19 mouse cellular contexts compared by ENCODE assay signal in genomic region chr12:40097023-40097422, GRCm38 (mm10). TPM values are rescaled to one million over a fixed set of nuclear protein-coding genes. Genes with fewer than 3 reads are reported as not detected.
"Had no signal": no experiment of that assay in that cellular context is flagged by ENCODE, and none has a peak within 500 bp of the region (broad histone marks: within the 10 kb centered on the region; RNA-seq: fewer than 3 reads in every experiment).

No protein-coding gene starts in this region.

- H3K27me3 ChIP-seq: midbrain, embryonic 12.5 days; neural tube, embryonic 13.5 days; neural tube, embryonic 15.5 days; stomach, embryonic 15.5 days had no signal

- H3K9me3 ChIP-seq: midbrain, embryonic 10.5 days; midbrain, embryonic 12.5 days; neural tube, embryonic 13.5 days; neural tube, embryonic 15.5 days; stomach, embryonic 15.5 days had no signal

- ATAC-seq: midbrain, embryonic 16.5 days had no signal

- H3K4me3 ChIP-seq: midbrain, embryonic 10.5 days; midbrain, embryonic 12.5 days; myocyte; neural tube, embryonic 13.5 days; neural tube, embryonic 15.5 days; stomach, embryonic 15.5 days had no signal

- DNase-seq: lung, adult 18-20 months; lung, embryonic 14.5 days; lung, postnatal 10 days; lung, postnatal 4 days; midbrain, embryonic 14.5 days; retina, postnatal 1 day; right cerebral cortex, adult 18-20 months; right cerebral cortex, postnatal 25 days; spleen, adult 18-20 months; thymus, adult 2 months; thymus, postnatal 25 days; thymus, postnatal 4 days had no signal

- H3K36me3 ChIP-seq: midbrain, embryonic 10.5 days; midbrain, embryonic 12.5 days; neural tube, embryonic 13.5 days; neural tube, embryonic 15.5 days; stomach, embryonic 15.5 days had no signal

- H3K27ac ChIP-seq: midbrain, embryonic 10.5 days; midbrain, embryonic 12.5 days; neural tube, embryonic 13.5 days; neural tube, embryonic 15.5 days; stomach, embryonic 15.5 days had no signal

- H3K9ac ChIP-seq: lung, embryonic 14.5 days; midbrain, embryonic 12.5 days; neural tube, embryonic 13.5 days; neural tube, embryonic 15.5 days; stomach, embryonic 15.5 days had no signal

- H3K4me2 ChIP-seq: lung, embryonic 14.5 days; midbrain, embryonic 12.5 days; neural tube, embryonic 13.5 days; neural tube, embryonic 15.5 days; stomach, embryonic 15.5 days had no signal

- H3K4me1 ChIP-seq: midbrain, embryonic 10.5 days; midbrain, embryonic 12.5 days; neural tube, embryonic 13.5 days; neural tube, embryonic 15.5 days; stomach, embryonic 15.5 days had no signal

RNA-seq across cellular contexts. Expression of gene Scin, which starts 37.0 kb away (rescaled TPM):
- polyA plus RNA-seq: midbrain, embryonic 10.5 days; midbrain, embryonic 16.5 days had no signal
